Comparison of ENCODE assay signal across 8 mouse cellular contexts in the genomic region with DNA sequence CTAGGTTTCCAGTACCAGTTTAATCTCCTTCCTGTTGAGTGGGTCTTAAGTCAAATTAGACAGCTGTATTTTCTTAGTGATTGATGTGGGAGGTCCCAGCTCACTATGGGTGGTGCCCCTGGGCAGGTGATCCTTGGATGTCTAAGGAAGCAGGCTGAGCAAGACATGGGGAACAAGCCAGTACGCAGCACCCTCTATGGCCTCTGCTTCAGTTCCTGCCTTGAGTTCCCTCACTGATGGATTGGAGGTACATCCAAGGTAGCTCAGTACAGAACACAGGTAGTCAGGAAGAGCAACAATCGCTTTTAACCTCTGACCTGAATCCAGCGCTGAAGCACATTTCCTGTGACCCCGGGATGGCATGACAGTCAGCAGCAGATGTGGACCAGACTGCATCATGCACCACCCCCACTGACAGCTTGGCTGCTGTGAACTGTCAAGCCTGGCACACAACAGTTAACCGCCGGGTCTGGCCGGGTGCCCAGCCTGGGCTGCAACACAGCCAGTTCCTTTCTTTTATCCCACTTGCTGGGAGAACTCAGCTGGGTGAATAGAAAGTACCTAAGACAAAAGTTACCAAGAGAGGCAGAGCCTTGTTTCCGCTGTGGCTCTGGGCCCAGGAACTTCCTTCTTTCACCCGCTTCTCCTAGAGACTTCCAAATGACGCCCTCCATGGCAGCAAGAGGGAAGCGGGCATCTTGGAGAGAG. TPM values are rescaled to one million over a fixed set of nuclear protein-coding genes. Genes with fewer than 3 reads are reported as not detected.
DNase-seq lines count a peak whose midpoint lies in the region; ATAC-seq and TF ChIP-seq lines count a peak whose summit lies in the region.

TSS of gene Nwd1 (plus strand) at position 652 of the 708 bp plus-strand sequence.

- peak; percentile 75; the same call in 1 of the 2 replicates for ATAC-seq in embryonic facial prominence, embryonic 13.5 days (ENCODE audit: insufficient number of reproducible peaks, insufficient read depth, low FRiP score, low TSS enrichment, low read depth)
- ATAC-seq in frontal cortex, adult (ENCODE audit: low TSS enrichment) = peak; percentile 89
- peak; percentile 91 for ATAC-seq in midbrain, postnatal 0 days (ENCODE audit: low FRiP score)

- H3K4me3 ChIP-seq in embryonic facial prominence, embryonic 13.5 days = no peak within 1 kb of the TSS
- H3K4me3 ChIP-seq in embryonic facial prominence, embryonic 10.5 days = no peak within 1 kb of the TSS
- H3K4me3 ChIP-seq in midbrain, postnatal 0 days (ENCODE audit: low read depth, low read length) = no peak within 1 kb of the TSS

- TF ChIP-seq CTCF in midbrain, postnatal 0 days (IDR thresholded peaks at IDR 0.05) = no peak

- H3K4me1 ChIP-seq in embryonic facial prominence, embryonic 13.5 days = 0 out of 2 replicates have a peak, but pooled peaks cover 6% of the 10 kb centered on the region
- H3K4me1 ChIP-seq in embryonic facial prominence, embryonic 10.5 days = no peaks in the 10 kb centered on the region
- no peaks in the 10 kb centered on the region for H3K4me1 ChIP-seq in midbrain, postnatal 0 days (ENCODE audit: insufficient read depth, low read length)

- no peak within 1 kb of the TSS for H3K9ac ChIP-seq in embryonic facial prominence, embryonic 13.5 days
- no peak within 1 kb of the TSS; the same call in 1 of the 2 replicates for H3K9ac ChIP-seq in midbrain, postnatal 0 days (replicated peaks; ENCODE audit: low read length, poor library complexity, severe bottlenecking)

- H3K36me3 ChIP-seq in embryonic facial prominence, embryonic 13.5 days = no peaks in the 10 kb centered on the region
- no peaks in the 10 kb centered on the region for H3K36me3 ChIP-seq in embryonic facial prominence, embryonic 10.5 days (replicated peaks)
- no peaks in the 10 kb centered on the region for H3K36me3 ChIP-seq in midbrain, postnatal 0 days (ENCODE audit: insufficient read depth, low read length)

- WGBS in embryonic facial prominence, embryonic 13.5 days = 58% methylated on average over 11 of the region's 11 CpGs
- 72% methylated on average over 11 of the region's 11 CpGs for WGBS in embryonic facial prominence, embryonic 10.5 days
- WGBS in midbrain, postnatal 0 days = 45% methylated on average over 11 of the region's 11 CpGs

- H3K27me3 ChIP-seq in embryonic facial prominence, embryonic 13.5 days = no peaks in the 10 kb centered on the region
- no peaks in the 10 kb centered on the region for H3K27me3 ChIP-seq in embryonic facial prominence, embryonic 10.5 days (replicated peaks; ENCODE audit: low read depth, poor library complexity, severe bottlenecking)
- H3K27me3 ChIP-seq in midbrain, postnatal 0 days (ENCODE audit: insufficient read depth, low read length) = no peaks in the 10 kb centered on the region

- intact Hi-C loops in heart, postnatal 36 days (cut with DNase I) = no loop called here

- no peak for DNase-seq in embryonic facial prominence, embryonic 10.5 days (ENCODE audit: low spot score)
- peak; percentile 80 for DNase-seq in adrenal gland, postnatal 25 days
- DNase-seq in heart, postnatal 36 days = peak; percentile 66 to 67
- peak; percentile 82 to 90 for DNase-seq in left cerebral cortex, adult 18-20 months (ENCODE audit: low spot score in 2 of 2)
- peak; percentile 94 for DNase-seq in midbrain, postnatal 0 days (ENCODE audit: low spot score)
- peak; percentile 64 for DNase-seq in testis, postnatal 14 days (ENCODE audit: low spot score)

- 0 out of 2 replicates have a peak within 1 kb of the TSS, but pooled peaks have one; percentile 9 for H3K4me2 ChIP-seq in embryonic facial prominence, embryonic 13.5 days
- peak within 1 kb of the TSS; percentile 28; the same call in 1 of the 2 replicates for H3K4me2 ChIP-seq in midbrain, postnatal 0 days (ENCODE audit: low read depth, low read length, poor library complexity, severe bottlenecking)

- no peaks in the 10 kb centered on the region for H3K9me3 ChIP-seq in embryonic facial prominence, embryonic 13.5 days
- no peaks in the 10 kb centered on the region for H3K9me3 ChIP-seq in embryonic facial prominence, embryonic 10.5 days
- H3K9me3 ChIP-seq in midbrain, postnatal 0 days (ENCODE audit: low read length) = no peaks in the 10 kb centered on the region

- H3K27ac ChIP-seq in embryonic facial prominence, embryonic 13.5 days = no peak within 1 kb of the TSS
- no peak within 1 kb of the TSS for H3K27ac ChIP-seq in embryonic facial prominence, embryonic 10.5 days (replicated peaks)
- H3K27ac ChIP-seq in midbrain, postnatal 0 days (ENCODE audit: low read depth, low read length) = peak within 1 kb of the TSS; percentile 71

RNA-seq across cellular contexts. Expression of gene Nwd1, which starts in this region (rescaled TPM):
- polyA plus RNA-seq in embryonic facial prominence, embryonic 13.5 days (2015; fragmentation: Nextera tagmentation; extraction: Ambion mirVana) = 0.10 and 0.22 TPM in 2 replicates
- not detected in 2 replicates for polyA plus RNA-seq in embryonic facial prominence, embryonic 10.5 days (2016; fragmentation: Nextera tagmentation; extraction: Ambion mirVana)
- 0.21 and 0.33 TPM in 2 replicates for total RNA-seq in adrenal gland, postnatal 25 days (2021)
- under 1 TPM; 0.24 to 0.25 TPM for total RNA-seq in heart, postnatal 36 days (2021)
- total RNA-seq in left cerebral cortex, adult 18-20 months (2021) = 10 to 100 TPM; 37.6 to 40.9 TPM
- total RNA-seq in midbrain, postnatal 0 days (2014; rRNA removed) = 31.6 and 36.3 TPM in 2 replicates
- 2.0 and 2.6 TPM in 2 replicates for polyA plus RNA-seq in midbrain, postnatal 0 days (2015; fragmentation: Nextera tagmentation; extraction: Ambion mirVana)

Comparison
In these comparisons a context has a peak if more than half of its experiments do, and no peak if none do; other contexts are left out.
1. RNA of gene Nwd1 (total RNA-seq): 37.6 to 40.9 TPM in left cerebral cortex, adult 18-20 months and 31.6 to 36.3 TPM in midbrain, postnatal 0 days; 0.24 to 0.25 TPM in heart, postnatal 36 days and 0.21 to 0.33 TPM in adrenal gland, postnatal 25 days; every median in the first group is over 10 times any median in the second.
2. Peak in ATAC-seq and H3K4me2 ChIP-seq in embryonic facial prominence, embryonic 13.5 days; RNA of the gene not detected or under 1 TPM.
3. Peak in DNase-seq in adrenal gland, postnatal 25 days; RNA of the gene not detected or under 1 TPM.
4. Peak in DNase-seq in heart, postnatal 36 days; RNA of the gene not detected or under 1 TPM.
5. Peak in every context shown above with its lines, with median percentiles within 50 percentile points of each other: ATAC-seq.